Mouse (Mus musculus) heart, embryonic 14.5 days (tissue): ENCODE data around the gene Olfr1058. TPM values are rescaled to one million over a fixed set of nuclear protein-coding genes. Genes with fewer than 3 reads are reported as not detected.
"Not testable (repeated sequence)": the region's sequence is repeated elsewhere in the genome, so short reads cannot be mapped to it uniquely, and the experiment has no call there.

ENCODE experiments used
- ATAC-seq: fragments of 200-750 bp; cut with Nextera tagmentation; 2 replicates; pipeline ENCODE4 v1.8.0; 2017; ENCODE audit warnings: low read depth, moderate TSS enrichment; ENCODE audit not compliant: insufficient number of reproducible peaks, insufficient read depth, low FRiP score
- H3K27ac ChIP-seq, 2 experiments: fragments of 200-500 bp in 1 of 2; fragments of 300-500 bp in 1 of 2; sonication (generic) in 1 of 2; replicated peaks in 1 of 2; 2 replicates each; pipeline ENCODE4 v1.5.1; 2012 to 2014; ENCODE audit warnings: low read depth in 2 of 2, low read length in 2 of 2, control low read depth in 1 of 2, mild to moderate bottlenecking in 1 of 2, mixed read lengths in 1 of 2; ENCODE audit not compliant: control insufficient read depth in 1 of 2, insufficient read depth in 1 of 2
- H3K27me3 ChIP-seq: fragments of 300-500 bp; sonication (generic); 2 replicates; pipeline ENCODE4 v1.6.1; 2014; ENCODE audit warnings: mild to moderate bottlenecking, low read length, control low read depth; ENCODE audit not compliant: control insufficient read depth, insufficient read depth
- H3K36me3 ChIP-seq: fragments of 300-500 bp; sonication (generic); 2 replicates; pipeline ENCODE4 v1.6.1; 2014; ENCODE audit warnings: mild to moderate bottlenecking, control low read depth, low read length, mixed read lengths; ENCODE audit not compliant: control insufficient read depth, insufficient read depth
- H3K4me1 ChIP-seq, 2 experiments: fragments of 200-500 bp in 1 of 2; fragments of 300-500 bp in 1 of 2; sonication (generic) in 1 of 2; 2 replicates each; pipeline ENCODE4 v1.6.1; 2012 to 2014; ENCODE audit warnings: low read length in 2 of 2, control low read depth in 1 of 2, mixed read lengths in 1 of 2; ENCODE audit not compliant: control insufficient read depth in 2 of 2, insufficient read depth in 2 of 2
- H3K4me2 ChIP-seq: fragments of 300-500 bp; sonication (generic); 2 replicates; pipeline ENCODE4 v1.6.1; 2014; ENCODE audit warnings: mild to moderate bottlenecking, low read length
- H3K4me3 ChIP-seq, 2 experiments: fragments of 200-500 bp in 1 of 2; fragments of 300-500 bp in 1 of 2; sonication (generic) in 1 of 2; 2 replicates each; pipeline ENCODE4 v1.5.1; 2012 to 2014; ENCODE audit warnings: low read length in 2 of 2, mild to moderate bottlenecking in 2 of 2, control low read depth in 1 of 2, low read depth in 1 of 2, moderate library complexity in 1 of 2; ENCODE audit not compliant: control insufficient read depth in 1 of 2, insufficient read depth in 1 of 2
- H3K9ac ChIP-seq: fragments of 300-500 bp; sonication (generic); 2 replicates; pipeline ENCODE4 v1.6.1; 2014; ENCODE audit warnings: mild to moderate bottlenecking, low read length
- H3K9me3 ChIP-seq: fragments of 300-500 bp; sonication (generic); 2 replicates; pipeline ENCODE4 v1.6.1; 2016; ENCODE audit warnings: low read length, control low read depth; ENCODE audit not compliant: control insufficient read depth
- WGBS: fragments of 180-500 bp; shearing (Covaris S2); extraction: QIAGEN DNeasy Blood & Tissue Kit; methylation state at CpG from one replicate; pipeline ENCODE4 v1.1.7; 2014; 5-methylcytosine and 5-hydroxymethylcytosine counted together
- polyA plus RNA-seq: library from polyadenylated mRNA; unstranded; fragments of >200 nt; fragmentation: Nextera tagmentation; extraction: Ambion mirVana; gene quantifications from 2 replicates; pipeline ENCODE4 v1.2.1, GENCODE M21; 2014

Olfr1058 gene
- polyA plus RNA-seq, result not detected in 2 replicates

DNA sequence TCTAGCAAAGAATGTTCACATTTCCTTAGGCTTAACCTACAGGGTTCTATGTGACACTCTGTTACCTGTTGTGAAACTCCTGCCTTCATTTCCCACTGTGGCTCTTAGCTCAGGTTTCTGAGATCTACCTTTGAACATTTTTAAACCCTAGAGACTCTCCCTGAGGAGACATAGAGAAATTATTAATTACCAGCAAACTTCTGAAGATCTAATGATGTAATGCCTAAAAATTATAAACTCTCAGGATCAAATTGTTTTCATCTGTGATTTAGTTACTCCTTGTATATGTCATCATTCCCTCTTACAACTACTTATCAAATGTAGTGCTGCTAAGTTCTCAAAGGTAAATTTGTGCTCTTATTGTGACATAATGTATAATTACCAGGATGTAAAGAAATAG is at the start of gene Olfr1058:
Gene Olfr1058, minus strand, starts transcription at position 101 of the 400 bp plus-strand sequence.
- H3K9ac ChIP-seq, H3K4me2 ChIP-seq, H3K9me3 ChIP-seq, H3K4me1 ChIP-seq, H3K36me3 ChIP-seq, H3K4me3 ChIP-seq, H3K27ac ChIP-seq, H3K27me3 ChIP-seq, ATAC-seq: not testable (repeated sequence)

GRCm38 (mm10) chr2:86428511-86428910 is 40.1 kb upstream of the Olfr1058 start:
- not testable (repeated sequence) for H3K36me3 ChIP-seq, H3K27ac ChIP-seq, H3K9me3 ChIP-seq, H3K4me3 ChIP-seq, H3K4me1 ChIP-seq, H3K9ac ChIP-seq, ATAC-seq, H3K27me3 ChIP-seq, H3K4me2 ChIP-seq
- WGBS, result 81% methylated on average over 8 of the region's 8 CpGs

DNA sequence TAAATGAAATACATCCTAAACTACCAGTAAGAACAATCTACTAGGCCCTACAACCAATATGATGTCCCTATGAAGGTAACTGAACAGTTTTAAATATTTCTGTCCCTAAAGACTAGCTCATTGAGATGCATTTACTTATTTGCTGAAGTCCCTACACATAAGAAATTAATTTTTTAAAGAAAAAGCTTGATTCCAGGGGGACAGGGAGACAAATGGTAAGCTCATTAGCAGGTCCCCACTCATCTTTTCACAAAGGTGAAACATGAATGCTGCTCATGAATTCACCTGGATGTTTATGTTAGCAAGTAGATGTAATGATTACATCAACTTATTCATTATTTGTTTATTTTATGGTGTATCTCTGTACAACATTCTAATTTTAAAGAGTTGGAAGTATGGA is 38.3 kb upstream of the Olfr1058 start, which contains the start of gene Olfr1062:
Gene Olfr1062, minus strand, starts transcription at position 101 of the 400 bp plus-strand sequence.
- not testable (repeated sequence) for H3K4me2 ChIP-seq, H3K4me3 ChIP-seq, H3K36me3 ChIP-seq, H3K9me3 ChIP-seq, H3K9ac ChIP-seq, ATAC-seq, H3K27me3 ChIP-seq, H3K27ac ChIP-seq, H3K4me1 ChIP-seq

GRCm38 (mm10) chr2:86413950-86414349 is 25.6 kb upstream of the Olfr1058 start, which contains the start of gene Olfr1061:
Olfr1061 (minus strand) TSS chr2:86414050.
- Histone ChIP-seq H3K4me3 (no peak within 1 kb of the TSS), H3K4me1 (no peaks in the 10 kb centered on the region), H3K9ac (no peak within 1 kb of the TSS), H3K4me2 (no peak within 1 kb of the TSS), H3K36me3 (no peaks in the 10 kb centered on the region), H3K9me3 (no peaks in the 10 kb centered on the region), H3K27ac (no peak within 1 kb of the TSS), H3K27me3 (no peaks in the 10 kb centered on the region)
- WGBS, result 60% methylated on average over 1 of the region's 1 CpGs
- no peak for ATAC-seq

- no peak overlapping the region for H3K9ac ChIP-seq
- no peak overlapping the region for H3K27ac ChIP-seq
- 83% methylated on average over 2 of the region's 2 CpGs for WGBS
- H3K4me3 ChIP-seq, result no peak overlapping the region
- no peak for ATAC-seq
- H3K27me3 ChIP-seq, result no peaks in the 10 kb centered on the region
- H3K9me3 ChIP-seq, result no peaks in the 10 kb centered on the region
- H3K36me3 ChIP-seq, result no peaks in the 10 kb centered on the region
- H3K4me1 ChIP-seq, result no peaks in the 10 kb centered on the region
- no peak overlapping the region for H3K4me2 ChIP-seq
Measured at GRCm38 (mm10) chr2:86395114-86395513, 6.8 kb upstream of the Olfr1058 start.

DNA sequence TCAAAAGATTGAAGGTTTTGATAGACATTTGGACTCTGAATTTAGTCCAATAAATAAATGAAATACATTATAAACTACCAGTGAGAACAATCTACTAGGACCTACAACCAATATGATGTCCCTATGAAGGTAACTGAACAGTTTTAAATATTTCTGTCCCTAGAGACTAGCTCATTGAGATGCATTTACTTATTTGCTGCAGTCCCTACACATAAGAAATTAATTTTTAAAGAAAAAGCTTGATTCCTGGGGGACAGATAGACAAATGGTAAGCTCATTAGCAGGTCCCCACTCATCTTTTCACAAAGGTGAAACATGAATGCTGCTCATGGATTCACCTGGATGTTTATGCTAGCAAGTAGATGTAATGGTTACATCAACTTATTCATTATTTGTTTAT is 10.1 kb downstream of the Olfr1058 start, which contains the start of gene Olfr1057:
Gene Olfr1057, minus strand, starts transcription at position 101 of the 400 bp plus-strand sequence.
- Histone ChIP-seq H3K4me2 (no peak within 1 kb of the TSS), H3K4me3 (no peak within 1 kb of the TSS), H3K9me3 (no peaks in the 10 kb centered on the region), H3K36me3 (no peaks in the 10 kb centered on the region), H3K4me1 (no peaks in the 10 kb centered on the region), H3K27me3 (no peaks in the 10 kb centered on the region), H3K9ac (no peak within 1 kb of the TSS), H3K27ac (no peak within 1 kb of the TSS)
- ATAC-seq, result no peak

DNA sequence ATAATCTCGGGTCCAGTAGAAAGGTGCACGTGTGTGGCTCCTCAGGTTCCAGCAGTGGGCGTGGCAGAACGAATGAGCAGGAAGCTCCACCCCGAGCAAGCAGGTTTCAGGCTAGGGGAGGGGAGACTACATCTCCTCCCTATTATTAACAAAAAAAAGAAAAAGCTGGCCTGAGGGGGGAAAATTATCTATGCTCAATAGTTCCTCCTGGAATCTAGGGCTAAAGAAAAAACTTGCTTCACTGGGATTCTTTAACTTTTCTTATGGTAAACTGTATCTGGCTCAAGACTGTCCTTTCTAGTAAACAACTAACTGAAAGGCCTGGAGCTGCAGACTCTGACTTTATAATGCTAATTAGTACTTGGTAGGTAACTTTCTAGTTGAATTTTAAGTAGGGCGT is 22.0 kb downstream of the Olfr1058 start:
- not testable (repeated sequence) for H3K36me3 ChIP-seq, H3K27ac ChIP-seq, H3K27me3 ChIP-seq, ATAC-seq, H3K4me1 ChIP-seq, H3K9ac ChIP-seq, H3K9me3 ChIP-seq, H3K4me3 ChIP-seq, H3K4me2 ChIP-seq
- WGBS, result no CpG with 5 or more reads among the region's 6 CpGs

GRCm38 (mm10) chr2:86362369-86362768 is 26.0 kb downstream of the Olfr1058 start, which contains the start of gene Olfr1056:
Olfr1056 (minus strand) TSS chr2:86362469.
- Histone ChIP-seq H3K4me1 (no peaks in the 10 kb centered on the region), H3K27me3 (no peaks in the 10 kb centered on the region), H3K36me3 (no peaks in the 10 kb centered on the region), H3K9ac (no peak within 1 kb of the TSS), H3K27ac (no peak within 1 kb of the TSS), H3K9me3 (no peaks in the 10 kb centered on the region), H3K4me3 (no peak within 1 kb of the TSS), H3K4me2 (no peak within 1 kb of the TSS)
- no peak for ATAC-seq
